Mouse (Mus musculus) cerebellum, adult 9-10 months (tissue): ENCODE data around the gene Adamts14.

Experiments used
- DNase-seq: peaks from one replicate; pipeline ENCODE4 v3.0.0; 2022

The Adamts14 gene

DNA sequence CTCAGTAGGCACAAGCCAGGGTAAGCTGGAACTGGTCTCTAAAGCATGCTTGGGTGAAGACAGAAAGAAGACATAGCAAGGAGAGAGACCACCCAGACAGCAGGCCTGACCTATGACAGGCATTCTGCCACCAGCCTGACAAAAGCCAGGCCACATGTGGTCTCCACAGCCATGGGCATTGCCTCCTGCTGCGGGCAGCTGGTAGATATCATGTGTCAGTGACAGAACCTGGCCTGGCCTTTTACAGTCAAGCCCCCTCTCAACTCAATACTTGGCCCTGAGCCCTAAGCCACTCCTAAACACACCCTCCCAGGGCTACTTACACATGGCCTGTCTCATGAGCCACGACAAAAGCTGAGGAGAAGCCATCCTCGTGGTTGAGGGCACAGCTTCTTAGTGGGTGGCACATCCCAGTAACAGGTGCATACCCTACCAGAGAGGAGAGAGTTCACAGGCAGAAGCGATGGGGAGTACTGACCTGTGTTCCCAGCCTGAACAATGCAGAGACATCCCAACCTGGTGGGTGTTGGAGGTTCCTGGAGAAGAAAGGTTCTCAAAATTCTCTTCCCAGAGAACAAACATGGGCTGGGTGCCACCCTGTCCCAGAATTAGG lies 46.3 kb downstream of the Adamts14 start:
- DNase-seq, result no peak

- no peak for DNase-seq
Measured at GRCm38 (mm10) chr10:61225694-61226093, 47.5 kb downstream of the Adamts14 start.

GRCm38 (mm10) chr10:61219318-61219717 lies 53.9 kb downstream of the Adamts14 start:
- no peak for DNase-seq

DNA sequence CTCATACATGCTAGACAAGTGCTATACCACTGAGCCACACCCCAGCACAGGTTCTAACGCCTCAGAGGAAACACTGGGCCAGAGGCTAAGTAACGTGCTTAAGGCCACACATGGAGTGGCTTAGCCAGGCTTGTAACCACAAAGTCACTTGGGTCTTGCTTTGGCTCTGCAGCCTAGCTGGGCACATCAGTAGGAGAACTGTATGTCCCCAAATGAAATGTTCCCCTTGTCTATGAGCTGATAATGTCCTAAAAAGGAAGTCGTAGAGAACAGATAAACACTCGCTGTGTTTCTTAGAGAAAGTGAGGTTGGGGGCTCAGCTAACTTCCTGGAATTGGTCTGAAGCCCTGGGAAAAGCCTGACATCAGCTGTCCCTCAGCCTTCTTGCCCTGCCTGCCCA lies 57.1 kb downstream of the Adamts14 start:
- DNase-seq, result no peak

GRCm38 (mm10) chr10:61215658-61216057 lies 57.6 kb downstream of the Adamts14 start:
- no peak for DNase-seq

DNA sequence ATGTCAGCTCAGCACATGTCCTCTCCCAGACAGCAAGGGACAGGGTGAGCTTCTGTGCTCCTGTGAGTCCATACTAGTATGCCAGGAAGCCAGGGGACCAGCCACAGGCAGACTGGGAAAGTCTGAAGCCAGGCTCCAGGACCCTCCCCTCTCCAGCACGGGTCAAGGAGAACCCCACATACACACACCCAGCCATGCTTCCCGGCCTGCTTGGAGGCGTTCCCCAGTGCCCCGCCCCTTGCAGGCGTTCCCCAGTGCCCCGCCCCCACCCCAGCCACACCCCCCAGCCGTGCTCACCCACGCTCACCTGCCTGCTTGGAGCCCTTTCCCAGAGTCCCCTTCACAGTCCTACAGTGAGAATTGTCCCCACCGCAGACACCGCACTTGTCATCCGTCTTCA lies 60.4 kb downstream of the Adamts14 start:
- no peak for DNase-seq

GRCm38 (mm10) chr10:61211743-61212142 lies 61.5 kb downstream of the Adamts14 start:
- peak; percentile 60 for DNase-seq

- DNase-seq, result no peak
Measured at GRCm38 (mm10) chr10:61211105-61211504, 62.1 kb downstream of the Adamts14 start.

GRCm38 (mm10) chr10:61208114-61208684 lies 65.0 kb downstream of the Adamts14 start:
- DNase-seq, result no peak

- DNase-seq, result no peak
Measured at GRCm38 (mm10) chr10:61203930-61204329, 69.3 kb downstream of the Adamts14 start.

- DNase-seq, result no peak
Measured at GRCm38 (mm10) chr10:61201596-61202318, 71.5 kb downstream of the Adamts14 start.

DNA sequence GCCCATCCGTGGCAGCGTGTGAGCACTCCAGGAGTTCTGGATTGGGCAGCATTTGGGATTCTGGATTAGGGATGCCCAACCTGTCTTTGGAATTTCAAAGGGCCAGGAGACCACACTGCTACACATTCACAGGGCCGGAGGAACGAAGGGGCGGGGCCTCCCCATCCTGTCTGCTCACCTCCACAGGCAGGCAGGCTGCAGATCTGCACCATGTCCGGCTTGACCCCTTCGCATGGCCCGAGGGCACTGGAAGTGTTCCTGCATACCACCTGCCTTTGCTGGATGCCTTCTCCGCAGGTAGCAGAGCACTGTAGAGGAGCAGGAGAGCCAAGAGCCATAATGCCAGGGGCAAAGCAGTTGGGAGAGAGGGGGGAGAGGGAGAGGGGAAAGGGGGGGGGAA lies 72.2 kb downstream of the Adamts14 start:
- no peak for DNase-seq

- no peak for DNase-seq
Measured at GRCm38 (mm10) chr10:61200232-61200820, 72.9 kb downstream of the Adamts14 start.

- DNase-seq, result peak; percentile 72
Measured at GRCm38 (mm10) chr10:61199566-61200213, 73.5 kb downstream of the Adamts14 start.

DNA sequence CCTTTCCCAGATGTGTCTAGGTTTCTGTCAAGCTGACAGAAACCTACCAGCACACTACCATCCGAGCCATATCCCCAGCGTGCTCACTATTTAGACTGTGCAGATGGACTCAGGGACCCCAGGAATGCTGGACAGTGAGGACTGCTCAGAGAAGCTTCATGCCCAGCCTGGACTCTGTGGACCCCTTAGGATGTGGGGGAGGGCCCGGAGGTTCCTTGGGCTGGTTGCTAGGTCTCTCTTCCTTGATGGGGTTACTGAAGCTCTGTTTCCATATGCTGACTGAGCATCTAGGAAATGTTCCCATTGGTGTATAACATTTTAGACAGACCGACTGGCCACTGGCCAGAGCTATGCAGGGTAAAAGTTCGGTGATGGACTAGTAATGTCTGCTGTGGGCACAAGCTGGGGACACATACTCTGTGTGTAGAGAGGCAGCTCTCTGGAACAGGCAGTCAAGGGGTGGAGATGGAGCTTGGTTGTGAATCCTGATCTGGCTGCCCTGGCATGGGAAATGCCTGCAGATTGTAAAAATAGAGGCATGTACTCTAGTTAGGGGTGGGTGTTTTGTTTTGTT lies 77.4 kb downstream of the Adamts14 start:
- DNase-seq, result no peak

GRCm38 (mm10) chr10:61195216-61195615 lies 78.0 kb downstream of the Adamts14 start:
- DNase-seq, result no peak

GRCm38 (mm10) chr10:61194611-61195010 lies 78.6 kb downstream of the Adamts14 start:
- no peak for DNase-seq

GRCm38 (mm10) chr10:61188010-61188409 lies 85.2 kb downstream of the Adamts14 start:
- DNase-seq, result no peak

DNA sequence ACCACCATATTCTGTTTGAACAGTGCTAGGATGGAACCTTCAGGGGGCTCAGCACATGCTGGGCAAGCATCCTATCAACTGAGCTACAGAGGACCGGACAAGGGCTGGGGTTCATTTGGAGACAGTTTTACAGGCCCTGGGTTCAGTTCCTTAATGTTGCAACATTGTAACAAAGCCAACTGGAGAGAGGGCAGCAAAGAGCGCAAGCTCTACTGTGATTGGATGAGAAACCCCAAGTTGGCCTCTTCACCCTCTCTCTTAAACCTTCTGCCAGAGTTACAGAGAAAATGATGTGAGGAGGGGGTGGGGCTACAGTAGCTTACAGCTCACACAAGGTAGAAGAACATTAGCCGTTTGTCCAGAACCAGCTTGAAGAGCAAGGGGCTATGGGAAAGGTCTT lies 86.2 kb downstream of the Adamts14 start:
- DNase-seq, result no peak

DNA sequence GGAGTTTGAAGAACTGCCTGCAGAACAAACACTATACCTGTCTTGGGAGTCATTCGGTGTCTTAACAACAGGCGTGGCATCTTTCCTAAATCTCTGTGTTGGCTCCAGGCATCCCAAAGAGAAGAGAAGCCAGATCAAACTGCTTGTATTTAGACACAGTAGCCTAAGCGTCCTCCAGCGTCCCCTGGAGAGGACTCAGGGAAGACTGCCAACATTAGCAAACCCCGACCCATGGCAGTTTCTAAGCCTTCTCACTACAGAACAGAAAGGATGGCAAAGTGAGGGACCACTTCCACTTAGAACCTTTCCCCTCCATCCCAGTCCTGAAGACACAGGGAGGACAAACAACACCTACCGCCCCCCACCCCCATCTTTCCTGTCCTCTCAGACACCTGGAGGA lies 93.3 kb downstream of the Adamts14 start:
- DNase-seq, result no peak

- no peak for DNase-seq
Measured at GRCm38 (mm10) chr10:61178687-61179086, 94.6 kb downstream of the Adamts14 start.

DNA sequence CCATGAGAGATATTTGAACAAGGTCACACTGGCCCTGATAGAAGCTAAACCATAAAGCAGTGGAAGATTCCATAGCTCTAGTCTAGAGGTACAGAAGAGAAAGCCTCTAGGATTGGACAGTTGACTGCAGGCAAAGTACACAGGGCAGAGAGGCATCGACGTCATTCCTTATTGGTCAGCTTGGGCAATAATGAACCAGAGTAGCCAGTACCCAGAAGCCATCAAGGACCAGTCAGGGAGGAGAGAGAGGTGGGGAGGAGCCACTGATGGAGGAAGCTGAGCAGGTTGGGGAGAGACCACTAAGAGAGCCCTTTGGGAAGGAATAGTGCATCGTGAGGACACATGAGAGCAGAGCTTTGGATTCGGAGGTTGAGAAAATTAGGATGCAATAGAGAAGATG lies 95.5 kb downstream of the Adamts14 start:
- DNase-seq, result peak; percentile 65

- DNase-seq, result peak; percentile 70
Measured at GRCm38 (mm10) chr10:61176221-61176790, 96.9 kb downstream of the Adamts14 start.
